9 mouse cellular contexts compared by ENCODE assay signal in genomic region chr7:137197118-137198030, GRCm38 (mm10).
A peak's percentile ranks its signal among the peaks of the same experiment; 100 is the strongest.
DNase-seq lines count a peak whose midpoint lies in the region; ATAC-seq and TF ChIP-seq lines count a peak whose summit lies in the region.
"Had no signal": no experiment of that assay in that cellular context is flagged by ENCODE, and none has a peak within 500 bp of the region (broad histone marks: within the 10 kb centered on the region; RNA-seq: fewer than 3 reads in every experiment).

No protein-coding gene starts in this region.

- no peaks in the 10 kb centered on the region for H3K36me3 ChIP-seq in kidney, adult 2 months (ENCODE audit: control insufficient read depth, insufficient read depth, low read length)
- H3K36me3 ChIP-seq in kidney, embryonic 14.5 days (ENCODE audit: control insufficient read depth, insufficient read depth, low read length): no peaks in the 10 kb centered on the region
- H3K36me3 ChIP-seq in stomach, embryonic 16.5 days (ENCODE audit: control insufficient read depth, insufficient read depth, low read length): no peaks in the 10 kb centered on the region

- H3K4me3 ChIP-seq in kidney, adult 2 months (ENCODE audit: insufficient read depth, low read depth, low read length): no peak overlapping the region
- H3K4me3 ChIP-seq in kidney, embryonic 14.5 days (ENCODE audit: low read length): no peak overlapping the region
- no peak overlapping the region for H3K4me3 ChIP-seq in stomach, embryonic 16.5 days (replicated peaks; ENCODE audit: low read length)

- no peak for TF ChIP-seq CTCF in kidney, adult 2 months (conservative IDR thresholded peaks at IDR 0.05; ENCODE audit: insufficient read depth, insufficient read length, low read depth, low read length)

- 69% methylated on average over 23 of the region's 23 CpGs for WGBS in kidney, adult 2 months
- WGBS in kidney, embryonic 14.5 days: 77% methylated on average over 23 of the region's 23 CpGs
- WGBS in stomach, embryonic 16.5 days: 65% methylated on average over 23 of the region's 23 CpGs

- H3K9ac ChIP-seq in kidney, embryonic 14.5 days (ENCODE audit: low read depth, low read length): no peak overlapping the region
- H3K9ac ChIP-seq in stomach, embryonic 16.5 days (ENCODE audit: low read length): no peak overlapping the region

- no peak for DNase-seq in cerebellum, postnatal 4 days (ENCODE audit: low spot score in 2 of 2)
- peak; percentile 44 for DNase-seq in kidney, adult 2 months
- peak; percentile 54 for DNase-seq in ovary, adult 18-20 months (ENCODE audit: low spot score)
- DNase-seq in ovary, postnatal 14 days (ENCODE audit: low spot score): no peak
- no peak for DNase-seq in layer of hippocampus, adult 18-20 months (ENCODE audit: low spot score in 2 of 2)

- ATAC-seq in cerebellum, adult (ENCODE audit: insufficient number of reproducible peaks, low FRiP score, low TSS enrichment): 0 out of 2 replicates have a peak, but pooled peaks have one; percentile 31
- no peak for ATAC-seq in kidney, embryonic 14.5 days (ENCODE audit: low FRiP score, low TSS enrichment)
- peak; percentile 28; the same call in 1 of the 2 replicates for ATAC-seq in stomach, embryonic 16.5 days (ENCODE audit: insufficient read depth, low FRiP score)

- no peak overlapping the region for H3K27ac ChIP-seq in kidney, adult 2 months (ENCODE audit: insufficient read depth, low read depth, low read length)
- H3K27ac ChIP-seq in kidney, embryonic 14.5 days (ENCODE audit: low read depth, low read length): no peak overlapping the region
- no peak overlapping the region for H3K27ac ChIP-seq in stomach, embryonic 16.5 days (ENCODE audit: low read length)
- H3K27ac ChIP-seq: kidney, postnatal 0 days had no signal

- H3K4me2 ChIP-seq in kidney, embryonic 14.5 days (replicated peaks; ENCODE audit: low read depth, low read length): no peak overlapping the region
- no peak overlapping the region for H3K4me2 ChIP-seq in stomach, embryonic 16.5 days (ENCODE audit: low read depth, low read length)

- TF ChIP-seq POLR2A in kidney, adult 2 months (IDR thresholded peaks at IDR 0.05; ENCODE audit: low read depth, low read length): no peak

- H3K4me1 ChIP-seq in kidney, adult 2 months (ENCODE audit: control insufficient read depth, insufficient read depth, low read length): no peaks in the 10 kb centered on the region
- no peaks in the 10 kb centered on the region for H3K4me1 ChIP-seq in kidney, embryonic 14.5 days (ENCODE audit: control insufficient read depth, insufficient read depth, low read length)
- 0 out of 2 replicates have a peak, but pooled peaks cover 3% of the 10 kb centered on the region for H3K4me1 ChIP-seq in stomach, embryonic 16.5 days (ENCODE audit: control insufficient read depth, insufficient read depth, low read length)

- H3K9me3 ChIP-seq in kidney, embryonic 14.5 days (ENCODE audit: control insufficient read depth, low read length): no peaks in the 10 kb centered on the region
- no peaks in the 10 kb centered on the region for H3K9me3 ChIP-seq in stomach, embryonic 16.5 days (replicated peaks; ENCODE audit: control insufficient read depth, low read length)

- no peaks in the 10 kb centered on the region for H3K27me3 ChIP-seq in kidney, adult 2 months (replicated peaks; ENCODE audit: control insufficient read depth, insufficient read depth, low read length)
- H3K27me3 ChIP-seq in kidney, embryonic 14.5 days (ENCODE audit: control insufficient read depth, insufficient read depth, low read length): no peaks in the 10 kb centered on the region
- H3K27me3 ChIP-seq in stomach, embryonic 16.5 days (ENCODE audit: control insufficient read depth, insufficient read depth, low read length): no peaks in the 10 kb centered on the region

Comparison
In these comparisons a context has a peak if more than half of its experiments do, and no peak if none do; other contexts are left out.
1. DNase-seq: peak in kidney, adult 2 months (single experiment) and ovary, adult 18-20 months (single experiment); none in cerebellum, postnatal 4 days (0 of 2), ovary, postnatal 14 days (single experiment) and layer of hippocampus, adult 18-20 months (0 of 2).